Comparison of ENCODE assay signal across 1 mouse cellular context in the genomic region with DNA sequence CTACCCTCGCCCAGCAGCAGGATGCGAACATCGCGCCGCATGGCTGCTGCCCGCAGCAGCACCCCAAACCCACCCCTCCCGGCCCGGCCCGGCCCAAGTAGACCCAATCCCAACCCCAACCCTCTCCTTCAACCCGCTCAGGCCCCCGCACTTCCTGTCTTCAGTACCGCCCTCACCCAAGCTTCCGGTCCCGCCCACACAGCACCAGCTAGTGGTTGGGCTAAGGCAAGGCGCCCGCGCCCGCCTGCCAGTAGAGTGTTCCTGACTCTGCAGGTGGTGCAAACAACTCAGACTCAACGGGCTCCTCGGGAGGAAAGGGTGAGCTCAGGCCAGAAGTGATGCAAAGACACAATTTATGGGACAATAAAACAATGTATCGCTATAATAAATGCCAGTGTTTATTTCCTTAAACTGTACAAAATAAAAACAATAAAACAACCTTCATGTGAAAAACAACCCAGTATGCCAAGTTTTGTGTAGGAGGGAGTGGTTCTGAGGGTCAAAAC.
TF ChIP-seq lines count a peak whose summit lies in the region.

A gene (minus strand): TSS at position 456 of the 506 bp plus-strand sequence.

TF ChIP-seq in CH12.LX, 34 proteins besides CTCF, POLR2A, EP300 and RAD21 (continued from another document):
- TF ChIP-seq BHLHE40 (IDR thresholded peaks at IDR 0.05; ENCODE audit: low read depth, low read length) (peak; percentile 16; the same call in 1 of the 2 replicates), E2F4 (IDR thresholded peaks at IDR 0.05; ENCODE audit: insufficient replicate concordance, low read depth, low read length) (no peak), MAX (IDR thresholded peaks at IDR 0.05; ENCODE audit: low read length) (peak; percentile 61), ZMIZ1 (IDR thresholded peaks at IDR 0.05; ENCODE audit: low read depth, low read length) (peak; percentile 82), SMC3 (IDR thresholded peaks at IDR 0.05; ENCODE audit: low read depth, low read length) (0 out of 2 replicates have a peak, but pooled peaks have one; percentile 6), TCF12 (IDR thresholded peaks at IDR 0.05; ENCODE audit: low read depth, low read length) (peak; percentile 85), HCFC1 (IDR thresholded peaks at IDR 0.05; ENCODE audit: low read depth, low read length) (peak; percentile 82), CHD1 (IDR thresholded peaks at IDR 0.05; ENCODE audit: low read depth, low read length) (no peak), MEF2A (IDR thresholded peaks at IDR 0.05; ENCODE audit: borderline replicate concordance, low read depth, low read length) (0 out of 2 replicates have a peak, but pooled peaks have one; percentile 29), MAFK (IDR thresholded peaks at IDR 0.05; ENCODE audit: insufficient replicate concordance, low read length) (no peak), KAT2A (IDR thresholded peaks at IDR 0.05; ENCODE audit: insufficient replicate concordance, low read length) (peak; percentile 73; the same call in 1 of the 2 replicates), ELF1 (IDR thresholded peaks at IDR 0.05; ENCODE audit: low read depth, low read length) (peak; percentile 88), NELFE (IDR thresholded peaks at IDR 0.05; ENCODE audit: low read depth, low read length) (peak; percentile 93)
